Mouse (Mus musculus): ENCODE measurements around the gene Os9. TPM values are rescaled to one million over a fixed set of nuclear protein-coding genes. Genes with fewer than 3 reads are reported as not detected.

Os9 gene
- polyA plus RNA-seq, 1 experiment from 2014 or later: 47.8 TPM

DNA sequence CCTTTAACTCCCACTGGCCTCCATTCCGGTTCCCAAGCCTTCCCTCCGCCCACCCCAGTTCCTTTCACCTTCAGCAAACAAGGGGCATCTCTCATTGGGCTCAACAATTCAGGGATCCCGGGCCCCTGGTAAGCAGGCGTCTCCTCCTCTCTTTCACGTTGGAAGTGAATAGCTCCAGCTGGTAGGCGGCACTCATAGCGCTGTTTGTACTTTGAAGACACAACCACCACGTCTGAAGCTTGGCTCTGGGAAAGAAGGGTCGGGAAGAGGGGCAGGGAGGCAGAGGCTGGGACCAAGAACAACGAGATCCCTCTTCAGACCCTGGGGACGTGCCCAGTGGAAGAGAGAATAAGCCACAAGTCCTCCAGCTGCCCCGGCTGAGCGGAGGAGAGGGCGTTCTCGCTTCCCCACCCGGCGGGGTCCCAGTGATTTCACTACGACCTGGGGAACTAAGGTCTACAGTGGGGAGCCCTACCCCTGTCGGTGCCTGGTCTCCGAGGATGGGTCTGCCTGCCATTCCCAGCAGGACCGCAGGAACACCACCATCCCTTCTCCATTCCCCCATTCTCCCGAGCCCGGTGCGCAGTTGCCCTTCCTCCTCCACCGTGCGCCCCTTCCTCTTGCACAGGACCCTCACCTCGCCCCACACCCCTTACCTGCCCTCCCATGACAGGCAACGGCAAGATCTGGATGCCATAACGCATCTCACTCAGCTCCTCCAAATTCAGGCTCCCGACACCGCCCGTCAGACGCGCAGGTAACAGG, 448 bp downstream of the Os9 start:
- Histone ChIP-seq H3K4me2 (replicated peaks; ENCODE audit: low read depth, low read length) (peak overlapping the region; percentile 96), H3K9me3 (ENCODE audit: control insufficient read depth, low read depth, low read length) (no peaks in the 10 kb centered on the region), H3K27ac (ENCODE audit: low read length) (no peak overlapping the region), H3K4me1 (ENCODE audit: control insufficient read depth, insufficient read depth, low read length) (peaks cover 11% of the 10 kb centered on the region; the same call in 1 of the 2 replicates), H3K27me3 (ENCODE audit: control insufficient read depth, insufficient read depth, low read length) (no peaks in the 10 kb centered on the region), H3K4me3 (ENCODE audit: low read depth, low read length) (peak overlapping the region; percentile 95), H3K36me3 (ENCODE audit: control insufficient read depth, insufficient read depth, low read length) (peaks cover 3% of the 10 kb centered on the region), H3K9ac (replicated peaks; ENCODE audit: low read depth, low read length) (peak overlapping the region; percentile 53; the same call in 1 of the 2 replicates)
- peak; percentile 25 for ATAC-seq (ENCODE audit: insufficient number of reproducible peaks, insufficient read depth, low FRiP score, low read depth)
- WGBS: 2% methylated on average over 34 of the region's 34 CpGs

DNA sequence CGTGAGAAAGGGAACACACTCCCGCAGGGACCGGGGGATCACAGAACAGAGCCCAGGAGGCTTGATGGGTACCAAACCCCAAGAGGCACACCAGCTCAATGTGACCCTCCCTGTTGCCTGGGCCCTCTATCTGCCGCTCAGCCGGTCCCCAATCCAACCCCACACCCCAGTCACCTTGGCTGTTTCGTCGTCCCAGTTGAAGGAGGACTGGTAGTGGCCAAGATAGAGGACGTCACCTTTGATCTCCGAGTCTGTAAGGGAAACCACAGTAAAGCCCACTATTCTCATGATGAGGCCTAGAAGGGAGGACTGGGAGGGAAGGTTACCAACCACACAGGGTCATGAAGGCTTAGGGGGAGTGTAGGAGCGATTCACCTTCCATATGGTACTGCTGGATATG, 1.7 kb downstream of the Os9 start:
- Histone ChIP-seq H3K4me1 (ENCODE audit: control insufficient read depth, insufficient read depth, low read length) (peaks cover 11% of the 10 kb centered on the region; the same call in 1 of the 2 replicates), H3K36me3 (ENCODE audit: control insufficient read depth, insufficient read depth, low read length) (peaks cover 3% of the 10 kb centered on the region), H3K4me3 (ENCODE audit: low read depth, low read length) (no peak overlapping the region), H3K9ac (replicated peaks; ENCODE audit: low read depth, low read length) (no peak overlapping the region), H3K27me3 (ENCODE audit: control insufficient read depth, insufficient read depth, low read length) (no peaks in the 10 kb centered on the region), H3K27ac (ENCODE audit: low read length) (no peak overlapping the region), H3K4me2 (replicated peaks; ENCODE audit: low read depth, low read length) (no peak overlapping the region), H3K9me3 (ENCODE audit: control insufficient read depth, low read depth, low read length) (no peaks in the 10 kb centered on the region)
- 93% methylated on average over 10 of the region's 10 CpGs for WGBS
- ATAC-seq (ENCODE audit: insufficient number of reproducible peaks, insufficient read depth, low FRiP score, low read depth): no peak

DNA sequence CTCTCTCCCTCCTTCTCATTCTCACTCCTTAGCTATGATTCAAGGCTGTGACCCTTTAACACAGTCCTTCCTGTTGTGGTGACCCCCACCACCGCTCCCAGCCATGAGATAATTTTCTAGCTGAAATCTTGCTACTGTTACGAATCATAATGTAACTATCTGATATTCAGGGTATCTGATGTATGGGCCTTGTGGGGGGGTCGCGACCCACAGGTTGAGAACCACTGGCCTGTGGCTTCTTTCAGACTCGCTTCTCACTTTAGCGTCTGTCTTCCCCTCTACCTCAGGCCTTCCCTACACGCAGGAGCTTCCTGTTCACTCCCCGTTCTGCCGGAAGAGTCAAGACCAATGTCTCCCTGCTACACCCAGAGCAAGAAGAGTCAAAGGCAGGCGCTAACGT, 2.5 kb downstream of the Os9 start:
- Histone ChIP-seq H3K4me2 (replicated peaks; ENCODE audit: low read depth, low read length) (no peak overlapping the region), H3K9me3 (ENCODE audit: control insufficient read depth, low read depth, low read length) (no peaks in the 10 kb centered on the region), H3K36me3 (ENCODE audit: control insufficient read depth, insufficient read depth, low read length) (peaks cover 3% of the 10 kb centered on the region), H3K27ac (ENCODE audit: low read length) (no peak overlapping the region), H3K9ac (replicated peaks; ENCODE audit: low read depth, low read length) (no peak overlapping the region), H3K4me1 (ENCODE audit: control insufficient read depth, insufficient read depth, low read length) (peaks cover 11% of the 10 kb centered on the region; the same call in 1 of the 2 replicates), H3K27me3 (ENCODE audit: control insufficient read depth, insufficient read depth, low read length) (no peaks in the 10 kb centered on the region), H3K4me3 (ENCODE audit: low read depth, low read length) (no peak overlapping the region)
- 91% methylated on average over 11 of the region's 11 CpGs for WGBS
- no peak for ATAC-seq (ENCODE audit: insufficient number of reproducible peaks, insufficient read depth, low FRiP score, low read depth)

DNA sequence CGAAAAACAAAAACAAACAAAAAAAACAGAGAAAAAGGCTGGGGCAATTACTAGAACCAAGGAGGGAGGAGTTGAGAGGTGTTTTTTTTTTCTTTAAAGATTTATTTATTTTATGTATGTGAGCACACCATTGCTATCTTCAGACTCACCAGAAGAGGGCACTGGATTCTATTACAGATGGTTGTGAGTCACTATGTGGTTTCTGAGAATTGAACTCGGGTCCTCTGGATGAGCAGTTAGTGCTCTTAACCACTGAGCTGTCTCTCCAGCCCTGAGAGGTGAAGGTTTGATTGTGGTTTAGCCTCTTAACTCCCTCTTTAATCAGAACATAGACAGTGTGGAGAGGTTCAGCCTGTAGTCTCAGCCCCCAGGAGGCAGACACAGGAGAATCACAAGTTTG, 5.9 kb downstream of the Os9 start:
- peaks cover 3% of the 10 kb centered on the region for H3K36me3 ChIP-seq (ENCODE audit: control insufficient read depth, insufficient read depth, low read length)
- no peak overlapping the region for H3K27ac ChIP-seq (ENCODE audit: low read length)
- no peak for ATAC-seq (ENCODE audit: insufficient number of reproducible peaks, insufficient read depth, low FRiP score, low read depth)
- H3K27me3 ChIP-seq (ENCODE audit: control insufficient read depth, insufficient read depth, low read length): no peaks in the 10 kb centered on the region
- no peak overlapping the region for H3K9ac ChIP-seq (replicated peaks; ENCODE audit: low read depth, low read length)
- H3K4me1 ChIP-seq (ENCODE audit: control insufficient read depth, insufficient read depth, low read length): peaks cover 4% of the 10 kb centered on the region; the same call in 1 of the 2 replicates
- H3K4me2 ChIP-seq (replicated peaks; ENCODE audit: low read depth, low read length): no peak overlapping the region
- 79% methylated on average over 2 of the region's 2 CpGs for WGBS
- no peak overlapping the region for H3K4me3 ChIP-seq (ENCODE audit: low read depth, low read length)
- no peaks in the 10 kb centered on the region for H3K9me3 ChIP-seq (ENCODE audit: control insufficient read depth, low read depth, low read length)

DNA sequence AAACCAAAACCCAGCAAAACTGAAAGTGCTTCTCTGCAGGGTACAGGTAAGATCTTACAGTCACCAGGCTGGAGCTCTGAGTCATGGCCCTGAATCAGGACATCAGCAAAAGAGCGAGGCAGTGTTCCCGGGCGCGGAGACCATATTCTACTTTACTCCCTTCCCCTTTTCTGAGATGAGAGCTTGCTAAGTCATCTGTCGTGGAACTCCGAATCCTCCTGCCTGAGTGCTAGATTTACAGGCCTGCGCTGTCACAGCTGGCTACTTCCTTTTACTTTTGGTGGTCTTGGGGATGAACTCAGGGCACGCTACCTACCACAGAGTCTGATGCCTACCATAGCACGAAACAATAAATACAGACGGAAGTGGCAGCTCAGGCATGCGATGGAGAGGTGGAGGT, 6.5 kb downstream of the Os9 start:
- H3K9me3 ChIP-seq (ENCODE audit: control insufficient read depth, low read depth, low read length): no peaks in the 10 kb centered on the region
- H3K27me3 ChIP-seq (ENCODE audit: control insufficient read depth, insufficient read depth, low read length): no peaks in the 10 kb centered on the region
- WGBS: 88% methylated on average over 11 of the region's 11 CpGs
- H3K9ac ChIP-seq (replicated peaks; ENCODE audit: low read depth, low read length): no peak overlapping the region
- H3K36me3 ChIP-seq (ENCODE audit: control insufficient read depth, insufficient read depth, low read length): peaks cover 3% of the 10 kb centered on the region
- H3K4me2 ChIP-seq (replicated peaks; ENCODE audit: low read depth, low read length): no peak overlapping the region
- no peak overlapping the region for H3K4me3 ChIP-seq (ENCODE audit: low read depth, low read length)
- H3K4me1 ChIP-seq (ENCODE audit: control insufficient read depth, insufficient read depth, low read length): no peaks in the 10 kb centered on the region
- no peak overlapping the region for H3K27ac ChIP-seq (ENCODE audit: low read length)
- no peak for ATAC-seq (ENCODE audit: insufficient number of reproducible peaks, insufficient read depth, low FRiP score, low read depth)

DNA sequence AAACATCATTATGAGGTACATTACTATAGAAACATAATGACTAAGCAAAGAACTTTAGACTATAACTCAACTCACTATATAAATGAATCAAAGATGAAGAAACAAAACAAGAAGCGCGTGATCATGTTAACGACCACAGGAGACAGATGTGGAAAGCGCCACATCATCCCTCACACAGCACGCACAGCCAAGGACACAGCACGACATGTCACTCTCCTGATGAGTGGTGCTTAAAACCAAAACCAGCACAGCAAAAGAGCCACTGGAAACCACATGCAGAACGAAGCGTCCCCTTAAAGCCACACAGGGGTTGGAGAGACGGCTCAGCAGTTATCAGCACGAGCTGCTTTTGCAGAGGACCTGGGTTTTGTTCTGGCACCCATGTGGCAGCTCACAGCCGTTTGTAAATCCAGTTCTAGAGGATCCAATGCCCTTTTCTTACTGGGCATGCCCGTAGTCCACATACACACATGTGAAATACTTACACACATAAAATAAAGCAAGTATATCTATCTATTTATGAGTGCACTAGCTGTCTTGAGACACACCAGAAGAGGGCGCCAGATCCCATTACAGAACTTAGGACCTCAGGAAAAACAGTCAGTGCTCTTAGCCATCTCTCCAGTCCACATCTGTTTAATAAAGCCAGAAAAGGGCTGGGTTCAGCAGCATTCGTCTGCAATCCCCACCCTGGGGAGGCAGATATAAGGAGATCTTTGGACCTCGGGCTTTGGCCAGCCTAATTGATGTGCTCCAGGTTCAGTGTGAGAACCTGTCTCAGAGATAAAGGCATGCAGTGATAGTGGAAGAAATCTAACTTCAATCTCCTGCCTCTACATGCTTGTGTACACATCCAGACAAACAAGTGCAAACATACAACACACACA, 9.7 kb downstream of the Os9 start:
- no peak overlapping the region for H3K4me3 ChIP-seq (ENCODE audit: low read depth, low read length)

DNA sequence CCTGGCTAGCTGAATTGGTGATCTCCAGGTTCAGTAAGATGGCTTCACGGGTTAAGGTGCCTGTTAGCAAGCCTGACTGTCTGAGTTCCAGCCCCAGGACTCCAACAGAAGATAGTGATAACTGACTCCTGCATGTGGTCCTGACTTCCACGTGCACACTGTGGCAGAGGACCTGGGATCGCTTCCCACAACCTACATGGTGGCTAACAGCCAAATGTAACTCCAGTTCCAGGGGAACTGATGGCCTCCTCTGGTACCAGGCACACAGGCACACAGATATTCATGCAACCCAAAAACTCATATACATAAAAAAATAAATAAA, 12.7 kb downstream of the Os9 start:
- Histone ChIP-seq H3K9ac (replicated peaks; ENCODE audit: low read depth, low read length) (no peak overlapping the region), H3K9me3 (ENCODE audit: control insufficient read depth, low read depth, low read length) (no peaks in the 10 kb centered on the region), H3K4me1 (ENCODE audit: control insufficient read depth, insufficient read depth, low read length) (no peaks in the 10 kb centered on the region), H3K27ac (ENCODE audit: low read length) (no peak overlapping the region), H3K4me3 (ENCODE audit: low read depth, low read length) (no peak overlapping the region), H3K27me3 (ENCODE audit: control insufficient read depth, insufficient read depth, low read length) (no peaks in the 10 kb centered on the region), H3K36me3 (ENCODE audit: control insufficient read depth, insufficient read depth, low read length) (no peaks in the 10 kb centered on the region; the same call in 1 of the 2 replicates), H3K4me2 (replicated peaks; ENCODE audit: low read depth, low read length) (no peak overlapping the region)
- WGBS: 77% methylated on average over 3 of the region's 3 CpGs
- ATAC-seq (ENCODE audit: insufficient number of reproducible peaks, insufficient read depth, low FRiP score, low read depth): no peak

More for the DNA sequence above, 9.7 kb downstream of the Os9 start:
- no peaks in the 10 kb centered on the region for H3K9me3 ChIP-seq (ENCODE audit: control insufficient read depth, low read depth, low read length)
- H3K4me1 ChIP-seq (ENCODE audit: control insufficient read depth, insufficient read depth, low read length): no peaks in the 10 kb centered on the region
- H3K27ac ChIP-seq (ENCODE audit: low read length): no peak overlapping the region
- H3K27me3 ChIP-seq (ENCODE audit: control insufficient read depth, insufficient read depth, low read length): no peaks in the 10 kb centered on the region
- ATAC-seq (ENCODE audit: insufficient number of reproducible peaks, insufficient read depth, low FRiP score, low read depth): no peak
- no peak overlapping the region for H3K4me2 ChIP-seq (replicated peaks; ENCODE audit: low read depth, low read length)
- WGBS: 88% methylated on average over 15 of the region's 15 CpGs
- H3K9ac ChIP-seq (replicated peaks; ENCODE audit: low read depth, low read length): no peak overlapping the region
- no peaks in the 10 kb centered on the region; the same call in 1 of the 2 replicates for H3K36me3 ChIP-seq (ENCODE audit: control insufficient read depth, insufficient read depth, low read length)

DNA sequence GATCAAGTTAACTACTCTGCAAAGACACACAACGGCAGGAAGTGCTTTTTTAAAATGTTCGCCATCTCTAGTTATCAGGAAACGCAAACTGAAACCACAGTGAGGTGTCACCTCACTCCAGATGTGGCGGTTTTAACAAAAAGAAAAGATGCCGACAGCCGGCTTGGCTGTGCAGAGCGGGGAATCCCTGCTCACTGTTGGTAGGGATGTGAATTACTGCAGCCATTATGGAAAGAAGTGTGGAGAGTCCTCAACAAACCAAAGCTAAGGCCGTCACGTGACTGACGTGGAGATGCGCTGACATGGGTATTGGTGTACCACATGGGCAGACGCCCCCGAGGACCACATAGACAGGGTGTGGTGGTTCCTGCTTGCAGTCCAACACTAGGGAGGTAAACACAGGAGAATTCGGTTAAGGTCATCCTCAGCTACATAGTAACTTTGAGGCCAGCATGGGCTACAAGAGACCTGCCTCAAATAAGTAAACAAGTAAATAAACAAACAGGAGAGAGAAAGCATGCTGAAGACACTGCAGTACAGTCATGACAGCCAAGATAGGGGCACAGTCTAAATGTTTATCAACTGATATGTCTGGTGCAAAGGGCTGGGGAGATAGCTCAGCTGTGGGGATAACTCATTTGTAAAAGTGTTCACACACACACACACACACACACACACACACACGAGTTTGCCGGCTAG, 13.2 kb downstream of the Os9 start:
- Histone ChIP-seq H3K9me3 (ENCODE audit: control insufficient read depth, low read depth, low read length) (no peaks in the 10 kb centered on the region), H3K36me3 (ENCODE audit: control insufficient read depth, insufficient read depth, low read length) (no peaks in the 10 kb centered on the region; the same call in 1 of the 2 replicates), H3K9ac (replicated peaks; ENCODE audit: low read depth, low read length) (no peak overlapping the region), H3K4me3 (ENCODE audit: low read depth, low read length) (no peak overlapping the region), H3K27me3 (ENCODE audit: control insufficient read depth, insufficient read depth, low read length) (no peaks in the 10 kb centered on the region), H3K4me2 (replicated peaks; ENCODE audit: low read depth, low read length) (no peak overlapping the region), H3K4me1 (ENCODE audit: control insufficient read depth, insufficient read depth, low read length) (no peaks in the 10 kb centered on the region), H3K27ac (ENCODE audit: low read length) (no peak overlapping the region)
- WGBS: 82% methylated on average over 16 of the region's 16 CpGs
- ATAC-seq (ENCODE audit: insufficient number of reproducible peaks, insufficient read depth, low FRiP score, low read depth): peak; percentile 14; the same call in 1 of the 2 replicates
